Mouse (Mus musculus) urinary bladder, adult 2 months (tissue): ENCODE data around the gene Nmnat2. TPM values are rescaled to one million over a fixed set of nuclear protein-coding genes. Genes with fewer than 3 reads are reported as not detected.

ENCODE experiments used
- DNase-seq: peaks from one replicate; pipeline ENCODE4 v3.0.0; 2022; ENCODE audit warnings: low spot score
- polyA plus RNA-seq: library from polyadenylated mRNA; depleted of rRNA; stranded (reverse); fragments of >200 nt; gene quantifications from 2 replicates; pipeline ENCODE4 v1.2.3, GENCODE M21; 2012; rRNA removed

Gene Nmnat2
- 2.2 and 2.5 TPM in 2 replicates for polyA plus RNA-seq

DNA sequence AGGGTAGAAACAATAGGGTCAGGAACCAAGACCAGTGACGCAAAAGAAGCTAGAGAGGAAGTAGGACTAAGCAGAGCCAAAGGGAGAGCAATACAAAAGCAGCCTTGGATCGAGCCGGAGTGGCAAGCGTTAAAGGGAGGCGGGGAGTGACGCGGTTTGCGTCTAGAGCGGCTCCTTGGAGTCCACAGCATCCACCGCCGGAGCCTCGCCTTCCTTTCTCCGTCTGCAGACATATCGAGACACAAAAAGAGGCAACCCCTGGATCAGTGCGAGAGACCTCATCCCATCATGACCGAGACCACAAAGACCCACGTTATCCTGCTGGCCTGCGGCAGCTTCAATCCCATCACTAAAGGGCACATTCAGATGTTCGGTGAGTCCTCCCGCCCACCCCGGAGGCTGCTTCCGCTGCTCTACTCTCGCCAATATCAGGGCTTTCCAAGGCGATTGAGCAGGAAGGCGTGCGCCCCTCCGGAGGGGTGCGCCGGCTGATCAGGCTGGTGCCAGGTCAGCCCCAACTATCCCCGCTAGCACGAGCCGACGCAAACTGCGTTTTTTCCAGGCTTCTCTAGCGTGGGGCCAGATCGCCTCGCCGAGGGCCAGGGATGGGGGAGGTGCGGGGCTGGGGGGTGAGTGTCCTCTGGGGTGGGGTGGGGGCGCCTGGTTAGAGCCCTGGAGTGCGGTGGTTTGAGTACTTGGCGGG lies at the start of gene Nmnat2:
Nmnat2 (plus strand) TSS at position 173 of the 703 bp plus-strand sequence.
- DNase-seq: no peak

DNA sequence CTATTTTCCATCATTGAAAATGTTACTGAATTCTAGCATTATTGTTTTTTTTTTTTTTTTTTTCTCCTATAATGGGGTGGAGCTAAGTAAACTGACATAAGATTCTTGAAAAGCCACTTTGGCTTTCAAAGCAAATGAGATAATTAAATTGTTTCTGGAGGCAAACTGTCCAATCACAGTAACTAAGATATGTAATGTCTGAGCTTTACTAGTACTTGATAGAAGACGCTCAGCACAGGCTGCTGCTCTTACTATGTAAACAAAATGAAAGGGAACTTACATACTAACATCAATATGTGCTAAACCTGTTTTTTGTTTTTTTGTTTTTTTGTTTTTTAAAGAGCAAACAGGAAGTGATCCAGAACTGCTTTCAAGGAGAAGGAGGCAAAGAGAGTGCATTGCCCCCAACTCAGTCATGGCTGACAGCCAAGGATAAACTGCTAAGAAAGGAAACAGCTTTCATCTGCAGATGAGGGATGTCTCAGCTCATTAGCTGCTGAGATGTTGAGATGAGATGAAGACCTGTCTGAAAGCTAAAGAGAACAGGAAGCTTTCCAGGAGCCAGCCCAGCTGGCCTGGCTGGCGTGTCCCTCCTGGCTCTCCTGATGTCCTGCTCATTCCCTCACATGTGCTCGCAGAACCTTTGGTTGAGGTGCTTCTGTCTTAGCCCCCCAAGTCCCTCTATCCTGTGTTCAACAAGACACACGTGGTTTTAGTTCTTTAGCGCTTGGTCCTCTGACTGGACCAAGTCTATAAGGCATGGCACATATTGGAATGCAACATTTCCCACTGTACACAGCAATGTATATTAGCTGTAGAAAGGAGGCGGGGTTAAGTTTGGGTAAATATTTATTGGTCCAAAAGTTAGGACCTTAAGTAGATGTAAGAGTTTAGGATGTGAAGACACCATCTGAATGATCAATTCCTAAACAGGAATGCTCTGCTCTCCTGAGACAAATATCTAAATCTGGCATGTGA lies 41.0 kb upstream of the Nmnat2 start:
- no peak for DNase-seq

DNA sequence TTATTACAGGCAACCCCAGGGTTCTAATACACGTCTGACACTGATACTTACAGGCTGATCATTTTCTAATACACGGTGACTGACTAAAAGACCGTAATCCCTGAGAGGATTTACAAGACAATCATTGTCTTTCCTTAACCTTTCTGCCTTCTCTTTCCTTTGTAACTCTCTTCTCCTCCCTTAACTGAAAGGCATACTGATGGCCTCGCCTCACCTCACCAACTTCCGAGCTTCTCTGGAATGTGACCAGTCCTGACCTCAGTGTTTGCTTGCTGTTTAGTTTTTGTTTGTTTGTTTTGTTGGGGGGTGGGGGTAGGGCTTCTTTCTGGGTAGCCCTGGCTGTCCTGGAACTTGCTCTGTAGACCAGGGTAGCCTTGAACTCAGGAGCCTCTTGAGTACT lies 39.0 kb upstream of the Nmnat2 start:
- no peak for DNase-seq

DNA sequence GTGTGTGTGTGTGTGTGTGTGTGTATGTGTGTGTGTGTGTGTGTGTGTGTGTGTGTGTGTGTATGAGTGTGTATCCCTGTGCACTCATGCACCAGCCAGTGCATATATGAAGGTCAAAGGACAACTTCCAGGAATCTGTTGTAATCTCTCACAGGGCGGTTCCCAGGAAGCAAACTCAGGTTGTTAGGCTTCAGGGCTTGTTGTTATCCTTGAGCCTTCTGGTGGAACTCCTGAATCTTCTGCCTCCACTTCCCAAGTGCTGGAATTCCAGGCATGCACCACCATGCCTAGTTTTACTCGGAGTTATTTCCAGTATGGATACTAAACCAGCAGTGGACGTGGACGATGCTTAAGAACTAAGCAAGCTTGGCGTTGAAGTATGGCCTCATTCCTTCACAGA lies 37.9 kb upstream of the Nmnat2 start:
- no peak for DNase-seq

DNA sequence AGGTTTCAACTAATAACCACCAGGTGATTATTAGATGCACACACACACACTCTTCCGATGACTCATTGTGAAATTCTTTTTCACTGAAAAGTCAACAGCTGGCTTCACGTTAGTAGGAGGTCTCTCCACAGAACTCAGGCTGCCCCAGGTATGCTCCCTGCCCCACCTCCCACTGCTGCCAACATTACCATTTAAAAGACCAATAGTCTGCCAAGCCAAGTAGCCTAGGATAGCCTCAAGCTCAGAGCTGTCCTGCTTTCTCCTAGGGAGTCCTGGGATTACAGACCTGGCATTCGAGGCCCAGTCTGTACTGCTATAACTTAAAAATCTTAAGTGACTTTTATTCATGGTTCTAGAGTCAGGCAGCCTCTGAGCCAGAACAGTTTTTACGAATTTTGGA lies 37.2 kb upstream of the Nmnat2 start:
- no peak for DNase-seq

DNA sequence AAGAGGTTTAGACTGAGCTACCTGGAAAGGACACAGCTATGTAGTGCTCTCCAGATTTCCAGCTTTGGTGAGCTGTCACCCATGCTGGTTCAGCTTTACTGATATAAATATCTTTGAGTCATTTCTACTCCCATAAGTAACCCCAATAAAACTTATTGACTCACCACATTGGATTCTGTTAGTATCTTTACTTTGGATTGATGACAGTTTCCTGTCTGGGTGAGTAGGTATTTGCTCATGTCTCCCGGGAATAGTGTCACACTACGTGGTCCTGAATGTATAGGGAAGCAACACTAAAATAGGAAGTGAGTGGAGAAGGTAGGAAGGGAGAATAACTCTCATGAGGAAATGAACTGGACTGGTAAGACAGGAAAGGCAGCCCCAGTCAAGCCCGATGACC lies 33.0 kb upstream of the Nmnat2 start:
- no peak for DNase-seq

DNA sequence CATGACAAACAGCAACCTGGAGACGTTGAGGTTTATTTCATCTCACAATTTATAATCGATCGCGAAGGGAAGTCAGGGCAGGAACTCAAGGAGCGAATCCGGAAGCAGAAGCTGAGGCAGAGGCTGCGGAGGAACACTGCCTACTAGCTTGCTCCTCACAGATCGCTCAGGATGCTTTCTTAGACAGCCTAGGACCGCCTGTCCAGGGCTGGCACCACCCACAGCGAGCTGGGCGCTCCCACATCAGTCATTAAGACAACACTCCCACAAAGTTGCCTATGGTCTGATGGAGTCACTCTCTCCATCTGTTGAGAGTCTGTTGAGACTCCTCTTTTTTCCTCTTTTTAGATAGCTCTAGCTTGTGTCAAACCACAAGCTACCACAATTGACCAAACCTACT lies 20.8 kb upstream of the Nmnat2 start:
- DNase-seq: no peak

DNA sequence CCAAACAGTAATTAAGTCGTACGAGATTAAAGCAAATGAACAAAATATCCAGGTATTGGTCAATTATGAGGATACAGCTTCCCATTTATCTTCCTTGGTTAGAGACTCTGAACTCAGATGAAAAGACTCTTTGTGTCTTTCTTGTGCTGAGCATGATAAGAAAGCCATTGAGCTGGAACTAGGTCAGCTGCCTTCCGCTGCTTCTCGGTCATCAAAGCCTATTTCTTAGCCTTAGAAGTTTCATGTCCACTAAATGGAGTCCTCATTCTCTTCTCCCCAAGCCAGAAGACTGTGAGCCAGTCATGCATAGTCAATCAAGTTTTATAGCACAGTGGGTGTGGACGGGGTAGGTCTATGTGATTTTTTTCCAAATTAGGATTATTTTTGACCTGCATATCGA lies 19.3 kb upstream of the Nmnat2 start:
- DNase-seq: no peak

DNA sequence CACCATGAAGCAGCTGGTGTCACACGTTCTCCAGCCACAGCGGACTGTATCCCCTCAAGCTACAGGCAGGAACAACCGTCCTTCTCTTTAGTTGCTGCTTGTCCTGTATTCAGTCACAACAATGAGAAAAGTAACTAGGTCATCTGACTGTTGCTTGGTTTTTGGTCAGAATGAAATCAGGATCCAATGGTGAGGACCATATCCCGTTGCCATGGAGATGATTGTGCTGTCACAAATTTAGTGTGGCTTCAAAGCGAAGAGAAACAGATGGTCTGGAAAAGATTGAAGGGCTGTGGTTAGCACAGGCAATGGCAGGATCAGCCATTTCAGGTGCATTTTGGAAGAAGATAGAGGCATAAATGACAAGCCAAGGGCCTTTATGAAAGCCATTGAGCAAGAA lies 18.4 kb upstream of the Nmnat2 start:
- no peak for DNase-seq

DNA sequence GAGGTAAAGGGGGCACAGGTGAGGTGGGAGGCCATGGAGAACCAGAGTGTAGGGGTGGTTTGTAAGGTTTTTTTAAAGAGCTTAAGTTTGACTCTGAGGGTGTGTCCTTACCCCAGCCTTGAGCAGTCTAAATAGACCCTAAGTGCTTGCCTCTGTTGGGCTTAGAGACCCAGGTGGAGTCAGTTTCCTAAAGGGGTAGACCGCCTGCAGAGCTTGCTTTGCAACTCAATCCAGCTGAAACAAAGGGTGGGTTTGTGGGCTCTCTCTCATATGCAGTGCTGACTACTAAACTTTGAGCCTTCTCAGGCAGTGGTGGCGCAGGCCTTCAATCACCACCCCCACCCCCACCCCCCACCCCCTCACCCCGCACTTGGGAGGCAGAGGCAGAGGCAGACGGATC lies 11.8 kb upstream of the Nmnat2 start:
- DNase-seq: no peak

DNA sequence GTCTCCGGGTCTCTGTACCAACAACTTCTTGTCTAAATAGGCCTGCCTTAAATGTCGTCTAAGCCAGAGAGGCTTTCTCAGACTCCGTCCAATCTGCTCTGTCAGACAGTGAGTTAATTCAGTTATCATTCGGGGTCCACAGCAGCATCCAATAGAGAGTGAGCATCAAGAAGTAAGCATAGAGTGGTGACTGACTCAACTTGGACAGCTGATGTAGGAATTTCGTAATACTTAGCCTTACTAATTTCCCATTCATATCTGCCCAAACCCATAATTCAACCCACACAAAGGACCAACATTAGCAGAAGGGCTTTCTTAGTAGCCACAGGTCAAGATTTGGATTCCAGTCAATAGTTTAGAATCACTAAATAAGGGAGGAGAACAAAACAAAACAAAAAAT lies 626 bp upstream of the Nmnat2 start:
- DNase-seq: no peak

DNA sequence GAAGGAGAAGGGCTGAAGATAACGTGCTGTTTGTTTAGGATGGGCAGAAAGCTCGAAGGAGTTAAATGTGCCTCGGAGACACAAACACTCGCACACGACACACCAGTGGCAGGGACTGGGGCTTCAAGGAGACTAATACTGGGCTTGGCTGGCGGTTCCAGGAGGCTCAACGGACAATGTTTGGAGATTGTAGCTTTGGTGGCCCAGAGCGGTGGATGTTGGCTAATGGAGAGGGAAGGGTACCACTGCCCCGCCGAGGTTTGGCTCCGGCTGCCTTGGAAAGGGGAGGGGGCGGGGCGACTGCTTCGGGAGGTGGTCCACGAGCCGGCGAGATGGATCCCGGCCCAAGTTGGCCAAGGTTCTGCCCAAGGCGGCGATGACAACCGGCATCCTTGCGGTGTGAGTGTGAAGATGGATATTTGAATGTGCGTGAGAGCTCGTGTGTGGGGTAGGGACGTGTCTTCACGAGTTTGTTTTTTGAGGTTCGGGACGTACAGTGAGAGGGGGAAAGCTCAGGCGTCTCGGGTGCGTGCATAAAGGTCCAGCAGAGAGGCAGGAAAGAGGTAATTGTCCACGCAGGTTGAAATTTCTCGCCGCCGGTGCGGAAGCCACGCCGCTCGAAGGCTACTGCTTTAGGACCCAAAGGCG lies 895 bp downstream of the Nmnat2 start:
- DNase-seq: no peak

DNA sequence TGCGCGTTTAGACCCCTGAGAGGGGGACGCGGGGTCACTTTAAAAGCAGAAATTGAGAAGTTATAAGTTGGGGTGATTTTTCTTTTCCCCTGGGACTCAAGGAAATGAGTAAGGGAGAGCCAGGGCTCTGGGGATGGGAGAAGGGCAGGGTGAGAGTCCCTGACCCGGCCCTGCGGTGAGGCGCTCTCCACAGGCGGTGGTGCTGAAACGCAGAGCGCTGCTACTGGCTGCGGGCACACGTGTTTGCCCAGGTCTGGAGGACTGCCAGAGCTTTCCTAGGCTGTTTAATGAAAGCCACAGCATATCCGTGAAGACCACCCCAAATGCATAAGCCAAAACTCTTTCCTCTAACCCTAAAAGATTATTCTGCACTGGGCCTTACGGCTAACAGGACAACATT lies 1.4 kb downstream of the Nmnat2 start:
- peak; percentile 34 for DNase-seq

DNA sequence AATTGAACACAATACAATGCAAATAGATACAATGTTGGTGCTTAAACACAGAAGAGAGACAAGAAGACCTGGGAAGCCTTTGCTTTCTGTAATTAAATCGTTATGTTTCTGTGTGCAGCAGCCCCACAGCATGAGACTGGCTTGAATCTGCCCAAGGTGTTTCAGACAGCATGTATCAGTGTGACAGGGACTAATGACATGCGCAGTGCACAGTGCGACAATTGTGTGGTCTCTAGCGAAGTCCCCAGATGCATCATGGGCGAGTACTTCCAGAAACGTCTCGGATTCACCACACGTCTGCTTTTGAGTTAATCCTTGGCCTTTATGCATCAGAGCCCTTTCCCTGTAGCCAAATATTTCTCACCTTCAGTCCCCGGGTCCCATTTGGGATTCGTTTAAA lies 9.6 kb downstream of the Nmnat2 start:
- DNase-seq: no peak

DNA sequence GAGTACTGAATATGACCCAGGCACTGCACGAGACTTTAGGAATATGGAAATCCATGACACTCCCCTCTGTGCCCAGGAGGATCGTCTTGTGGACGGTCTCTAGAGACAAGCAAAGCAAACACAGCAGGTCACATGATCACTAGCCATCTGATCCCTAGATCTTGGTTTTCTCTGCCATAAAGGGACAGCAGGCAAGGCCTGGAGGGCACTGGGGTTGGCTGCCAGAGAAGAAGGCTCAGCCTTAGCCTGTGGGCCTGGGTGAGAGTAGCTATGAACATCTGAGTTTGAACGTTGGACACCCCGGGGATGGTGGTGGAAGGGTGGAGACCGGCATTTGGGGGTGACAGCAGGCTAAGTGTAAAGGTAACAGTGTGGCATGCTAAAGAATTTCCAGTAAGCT lies 11.4 kb downstream of the Nmnat2 start:
- DNase-seq: no peak

DNA sequence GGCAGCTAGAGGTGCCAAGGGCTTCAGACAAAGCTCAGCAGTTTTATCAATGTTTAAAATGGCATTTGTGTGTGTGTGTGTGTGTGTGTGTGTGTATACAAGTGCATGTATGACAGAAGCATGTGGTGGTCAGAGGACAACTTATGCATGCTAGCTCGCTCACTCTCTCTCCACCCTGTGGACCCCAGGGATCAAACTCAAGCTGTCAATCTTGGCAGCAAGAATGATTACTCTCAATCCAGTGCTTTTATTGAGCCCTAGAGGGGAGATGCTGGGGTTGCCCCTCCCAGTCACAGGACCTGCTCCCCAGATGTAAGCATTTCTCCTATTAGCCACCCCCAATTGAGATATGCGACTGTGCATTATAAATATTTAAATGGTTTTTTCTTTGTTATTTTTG lies 11.9 kb downstream of the Nmnat2 start:
- DNase-seq: no peak

DNA sequence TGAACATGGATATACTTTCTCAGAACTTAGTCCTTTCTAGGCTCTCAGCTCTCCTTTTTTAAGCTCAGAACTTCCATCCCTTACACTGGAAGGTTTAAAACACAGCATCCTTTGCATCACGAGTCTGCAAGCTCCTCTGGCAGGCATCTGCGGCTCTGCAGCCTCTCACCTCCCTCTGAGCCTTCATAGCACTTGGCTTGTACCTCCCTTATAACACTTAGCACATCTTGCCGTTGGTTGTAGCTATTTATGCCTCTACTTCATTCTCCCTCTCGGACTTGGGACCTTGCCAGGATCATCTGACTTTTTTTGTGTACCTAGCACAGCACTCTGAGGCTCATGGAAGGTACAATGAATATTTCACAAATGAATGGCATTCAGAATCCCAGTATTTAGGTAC lies 14.3 kb downstream of the Nmnat2 start:
- DNase-seq: no peak

DNA sequence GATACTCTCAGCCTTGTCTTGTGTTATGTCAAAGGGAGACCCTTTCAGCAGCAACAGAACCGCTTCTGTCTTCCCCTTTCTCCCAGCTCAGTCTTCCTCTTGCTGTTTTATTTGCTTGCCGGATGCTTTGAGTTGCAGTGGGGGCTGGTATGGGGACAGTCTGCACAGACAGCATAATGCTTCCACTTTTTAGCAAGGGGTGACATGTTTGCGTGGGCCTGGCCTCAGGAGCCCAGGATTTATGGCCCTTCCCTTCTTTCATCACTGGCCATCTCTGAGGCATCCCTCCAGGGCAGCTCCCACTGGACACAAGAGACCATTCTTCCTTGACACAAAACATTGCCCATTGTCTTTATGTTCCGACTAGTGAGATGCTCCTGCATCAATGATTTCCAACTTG lies 18.2 kb downstream of the Nmnat2 start:
- no peak for DNase-seq

DNA sequence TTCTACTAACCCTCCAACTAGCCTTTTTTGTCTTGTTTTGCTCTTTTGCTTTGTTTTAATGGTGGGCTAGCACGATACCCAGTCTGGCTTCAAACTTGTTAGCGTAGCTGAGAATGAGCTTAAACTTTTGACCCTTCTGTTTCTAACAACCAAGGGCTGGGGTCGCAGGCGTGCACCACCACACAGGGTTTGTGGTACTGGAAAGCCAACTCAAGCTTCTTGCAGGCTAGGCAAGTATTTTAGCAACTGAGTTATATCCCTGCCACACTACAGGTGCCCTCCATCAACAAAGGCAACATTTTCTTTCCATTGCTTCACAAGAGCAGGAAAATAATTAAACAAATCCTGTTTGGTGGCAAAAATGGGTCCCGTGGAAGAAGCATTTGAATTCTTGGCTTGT lies 18.6 kb downstream of the Nmnat2 start:
- no peak for DNase-seq

DNA sequence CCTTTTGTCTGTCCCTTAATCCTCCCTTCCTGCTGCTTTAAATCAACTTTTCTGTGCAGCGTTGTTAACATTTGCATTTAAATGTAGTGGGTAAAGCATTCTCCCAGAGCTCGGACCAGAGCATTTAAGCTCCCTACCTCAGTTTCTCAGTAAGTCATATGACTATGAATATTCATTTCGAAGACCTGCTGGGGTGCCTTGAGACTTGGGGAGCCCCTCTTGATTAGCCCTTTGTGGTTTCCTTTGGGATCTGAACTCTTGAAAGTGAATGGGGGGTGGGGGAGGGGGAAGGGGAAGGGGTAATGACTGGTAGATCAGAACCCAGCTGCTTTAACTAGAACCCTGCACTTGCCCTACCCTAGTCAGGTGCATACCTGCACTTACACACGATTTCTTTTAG lies 19.1 kb downstream of the Nmnat2 start:
- no peak for DNase-seq

DNA sequence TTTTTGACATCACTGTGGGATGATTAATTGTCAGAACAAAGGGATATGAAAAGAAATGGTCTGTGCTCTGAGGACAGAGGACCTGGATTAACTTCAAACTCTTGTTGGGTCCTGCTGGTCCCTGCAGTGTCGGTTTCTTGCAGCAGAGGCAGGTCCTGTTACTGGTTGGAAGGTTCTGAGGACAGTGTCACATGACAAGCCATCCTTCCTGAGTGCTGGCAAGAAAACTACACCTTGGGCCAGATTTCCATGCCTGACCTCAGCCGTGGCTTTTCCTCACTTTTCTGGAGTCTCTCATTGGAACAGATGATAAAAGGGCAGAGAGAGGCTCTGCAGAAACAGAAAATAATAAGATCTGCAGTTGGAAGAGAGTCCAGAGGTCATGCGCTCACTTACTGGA lies 20.4 kb downstream of the Nmnat2 start:
- DNase-seq: no peak

DNA sequence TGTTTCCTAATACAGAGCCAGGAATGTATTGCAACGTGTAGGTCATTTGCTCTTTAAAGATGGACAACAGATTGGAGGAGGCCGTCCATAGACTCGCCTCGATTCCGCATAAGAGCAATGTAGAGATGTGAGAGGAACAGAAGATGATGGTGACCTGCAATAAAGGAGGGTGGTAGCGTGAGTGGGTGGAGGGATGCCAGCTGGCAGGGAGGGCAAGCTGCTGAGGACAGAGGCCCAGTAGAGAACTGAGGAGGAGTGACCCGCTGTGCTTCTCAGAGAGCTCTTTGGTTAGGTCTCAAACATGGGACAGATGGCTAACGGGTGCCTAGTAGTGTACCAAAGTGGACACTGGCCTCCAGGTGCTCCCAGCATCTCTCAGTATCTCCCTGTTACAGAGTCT lies 23.9 kb downstream of the Nmnat2 start:
- no peak for DNase-seq

DNA sequence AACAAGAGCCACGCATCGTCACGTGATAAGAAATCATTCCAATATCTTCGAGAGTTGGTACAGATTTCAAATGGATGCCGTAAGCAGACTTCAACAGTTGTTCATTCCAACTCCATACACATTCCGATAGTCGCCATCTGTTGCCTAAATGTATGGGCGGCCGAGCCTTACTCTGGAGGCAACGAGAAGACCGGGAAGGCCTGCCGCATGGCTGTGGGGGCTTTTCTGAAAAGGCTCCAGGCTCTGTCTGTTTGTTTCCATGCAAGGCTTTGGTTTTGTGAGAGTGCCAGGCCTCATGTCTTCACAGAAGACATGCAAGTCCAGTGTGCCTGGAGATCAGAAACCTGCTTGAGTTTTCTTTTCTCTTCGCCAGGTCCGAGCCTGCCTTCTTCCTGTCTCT lies 28.6 kb downstream of the Nmnat2 start:
- no peak for DNase-seq
